Mouse (Mus musculus): ENCODE results near the gene Lrrc25.

DNA sequence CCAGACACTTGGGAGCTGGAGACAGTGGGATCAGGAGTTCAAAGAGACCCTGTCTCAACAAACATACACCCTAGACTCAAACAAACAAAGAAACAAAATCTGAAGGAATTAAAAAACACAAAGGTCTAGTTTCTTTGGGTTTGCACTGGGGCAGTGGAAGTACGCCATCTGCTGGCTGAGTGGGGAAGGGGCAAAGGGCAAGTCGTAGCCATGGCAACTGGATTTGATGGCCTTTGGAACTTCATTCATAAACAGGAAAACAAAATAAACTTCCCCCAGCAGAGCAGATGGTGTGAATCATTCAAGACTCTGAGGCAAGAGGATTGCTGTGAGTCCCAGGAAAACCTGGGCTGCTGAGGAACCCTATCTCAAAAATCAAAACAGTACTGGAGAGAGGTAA is 37.3 kb downstream of the Lrrc25 start:
- TF ChIP-seq CTCF (IDR thresholded peaks at IDR 0.05; ENCODE audit: borderline replicate concordance, insufficient read depth, low read depth, low read length) (peak; percentile 51; the same call in 1 of the 2 replicates), POLR2A (IDR thresholded peaks at IDR 0.05; ENCODE audit: borderline replicate concordance, insufficient read depth, low read length) (no peak)
